Mouse (Mus musculus) T-helper 17 cell (primary cell): Measurements from ENCODE around the gene A730015C16Rik.

Experiments
- in situ Hi-C, 2 experiments: fragments of 300-600 bp; cut with MboI, MseI; formaldehyde crosslinking; loops; 1 replicate in 1 of 2; 2 replicates in 1 of 2; pipeline ENCODE4 v1.15.1; 2025; ENCODE audit warnings: high pct_unique_total_duplicates in 2 of 2

The A730015C16Rik gene

GRCm38 (mm10) chr4:108848505-108848848, at the start of gene A730015C16Rik:
A730015C16Rik (minus strand) TSS chr4:108848619.
- in situ Hi-C loops: loop anchor here in 1 of 2 experiments (25.0 kb wide), 1 partner anchor 814 kb away; the partner anchor contains the start of gene Cdkn2c

- in situ Hi-C loops: no loop called here
Measured at GRCm38 (mm10) chr4:108890876-108891275, 42.5 kb upstream of the A730015C16Rik start.

- in situ Hi-C loops: no loop called here
Measured at GRCm38 (mm10) chr4:108887456-108887855, 39.0 kb upstream of the A730015C16Rik start.

- in situ Hi-C loops: no loop called here
Measured at GRCm38 (mm10) chr4:108883815-108884214, 35.4 kb upstream of the A730015C16Rik start.

GRCm38 (mm10) chr4:108878963-108879822, 30.8 kb upstream of the A730015C16Rik start, which contains the start of gene Rab3b:
Rab3b (plus strand) TSS chr4:108879063.
- in situ Hi-C loops: loop anchor here in 1 of 2 experiments (10.0 kb wide), 1 partner anchor 286 kb away; no protein-coding TSS in a partner anchor

GRCm38 (mm10) chr4:108877901-108878300, 29.5 kb upstream of the A730015C16Rik start:
- in situ Hi-C loops: loop anchor here in 1 of 2 experiments (10.0 kb wide), 1 partner anchor 287 kb away; no protein-coding TSS in a partner anchor

GRCm38 (mm10) chr4:108873746-108874145, 25.3 kb upstream of the A730015C16Rik start:
- in situ Hi-C loops: loop anchor here (5.0 to 10.0 kb wide), 2 partner anchors 104 to 291 kb away; no protein-coding TSS in a partner anchor

GRCm38 (mm10) chr4:108869730-108870374, 21.4 kb upstream of the A730015C16Rik start:
- in situ Hi-C loops: loop anchor here (5.0 to 10.0 kb wide), 2 partner anchors 107 to 295 kb away; no protein-coding TSS in a partner anchor

- in situ Hi-C loops: no loop called here
Measured at GRCm38 (mm10) chr4:108866806-108867205, 18.4 kb upstream of the A730015C16Rik start.

GRCm38 (mm10) chr4:108847715-108848504, 509 bp downstream of the A730015C16Rik start, which contains the start of gene Kti12:
Kti12 (plus strand) TSS chr4:108847785.
- in situ Hi-C loops: loop anchor here in 1 of 2 experiments (25.0 kb wide), 1 partner anchor 814 kb away; the partner anchor contains the start of gene Cdkn2c

- in situ Hi-C loops: loop anchor here in 1 of 2 experiments (25.0 kb wide), 1 partner anchor 816 kb away; the partner anchor contains the start of gene Cdkn2c
Measured at GRCm38 (mm10) chr4:108845824-108846569, 2.4 kb downstream of the A730015C16Rik start.

- in situ Hi-C loops: loop anchor here in 1 of 2 experiments (25.0 kb wide), 1 partner anchor 819 kb away; the partner anchor contains the start of gene Cdkn2c
Measured at GRCm38 (mm10) chr4:108843336-108843735, 5.1 kb downstream of the A730015C16Rik start.

GRCm38 (mm10) chr4:108841920-108842578, 6.4 kb downstream of the A730015C16Rik start:
- in situ Hi-C loops: loop anchor here in 1 of 2 experiments (25.0 kb wide), 1 partner anchor 820 kb away; the partner anchor contains the start of gene Cdkn2c

- in situ Hi-C loops: loop anchor here in 1 of 2 experiments (25.0 kb wide), 1 partner anchor 824 kb away; the partner anchor contains the start of gene Cdkn2c
Measured at GRCm38 (mm10) chr4:108838031-108838430, 10.4 kb downstream of the A730015C16Rik start.

GRCm38 (mm10) chr4:108835496-108835895, 12.9 kb downstream of the A730015C16Rik start:
- in situ Hi-C loops: loop anchor here in 1 of 2 experiments (25.0 kb wide), 1 partner anchor 827 kb away; the partner anchor contains the start of gene Cdkn2c

- in situ Hi-C loops: loop anchor here in 1 of 2 experiments (25.0 kb wide), 1 partner anchor 827 kb away; the partner anchor contains the start of gene Cdkn2c
Measured at GRCm38 (mm10) chr4:108834971-108835311, 13.5 kb downstream of the A730015C16Rik start.

GRCm38 (mm10) chr4:108834115-108834970, 14.1 kb downstream of the A730015C16Rik start, which contains the start of gene Txndc12:
Txndc12 (plus strand) TSS chr4:108834601.
- in situ Hi-C loops: loop anchor here in 1 of 2 experiments (25.0 kb wide), 1 partner anchor 828 kb away; the partner anchor contains the start of gene Cdkn2c

- in situ Hi-C loops: loop anchor here in 1 of 2 experiments (25.0 kb wide), 1 partner anchor 829 kb away; the partner anchor contains the start of gene Cdkn2c
Measured at GRCm38 (mm10) chr4:108833828-108834114, 14.6 kb downstream of the A730015C16Rik start.
